Mouse (Mus musculus) embryonic facial prominence, embryonic 14.5 days (tissue): Measurements from ENCODE around the gene Abhd14b. TPM values are rescaled to one million over a fixed set of nuclear protein-coding genes. Genes with fewer than 3 reads are reported as not detected.

ENCODE experiments used
- ATAC-seq: fragments of 200-750 bp; cut with Nextera tagmentation; 2 replicates; pipeline ENCODE4 v1.8.0; 2017; ENCODE audit warnings: low read depth, moderate number of reproducible peaks, moderate TSS enrichment
- DNase-seq: peaks from one replicate; pipeline ENCODE4 v3.0.0-alpha.2; 2015; ENCODE audit warnings: low spot score
- H3K27ac ChIP-seq: fragments of 300-500 bp; sonication (generic); replicated peaks from 2 replicates; pipeline ENCODE4 v1.5.1; 2014; ENCODE audit warnings: low read depth, mild to moderate bottlenecking, low read length, moderate library complexity
- H3K27me3 ChIP-seq: fragments of 300-500 bp; sonication (generic); replicated peaks from 2 replicates; pipeline ENCODE4 v1.6.1; 2014; ENCODE audit warnings: low read length; ENCODE audit not compliant: control insufficient read depth, insufficient read depth
- H3K36me3 ChIP-seq: fragments of 300-500 bp; sonication (generic); 2 replicates; pipeline ENCODE4 v1.6.1; 2014; ENCODE audit warnings: low read length, mixed read lengths; ENCODE audit not compliant: control insufficient read depth, insufficient read depth
- H3K4me1 ChIP-seq: fragments of 300-500 bp; sonication (generic); 2 replicates; pipeline ENCODE4 v1.6.1; 2014; ENCODE audit warnings: antibody characterized with exemption, low read length; ENCODE audit not compliant: control insufficient read depth, insufficient read depth
- H3K4me2 ChIP-seq: fragments of 300-500 bp; sonication (generic); 2 replicates; pipeline ENCODE4 v1.6.1; 2014; ENCODE audit warnings: low read depth, mild to moderate bottlenecking, low read length, moderate library complexity, mixed read lengths
- H3K4me3 ChIP-seq: fragments of 300-500 bp; sonication (generic); 2 replicates; pipeline ENCODE4 v1.5.1; 2014; ENCODE audit warnings: low read depth, mild to moderate bottlenecking, low read length
- H3K9ac ChIP-seq: fragments of 300-500 bp; sonication (generic); 2 replicates; pipeline ENCODE4 v1.6.1; 2014; ENCODE audit warnings: low read depth, mild to moderate bottlenecking, low read length, moderate library complexity, mixed read lengths
- H3K9me3 ChIP-seq: fragments of 300-500 bp; sonication (generic); 2 replicates; pipeline ENCODE4 v1.6.1; 2016; ENCODE audit warnings: low read length; ENCODE audit not compliant: control insufficient read depth
- WGBS: fragments of 180-500 bp; shearing (Covaris S2); extraction: QIAGEN DNeasy Blood & Tissue Kit; methylation state at CpG from one replicate; pipeline ENCODE4 v1.1.7; 2014; 5-methylcytosine and 5-hydroxymethylcytosine counted together
- polyA plus RNA-seq: library from polyadenylated mRNA; unstranded; fragments of >200 nt; fragmentation: Nextera tagmentation; extraction: Ambion mirVana; gene quantifications from 2 replicates; pipeline ENCODE4 v1.2.1, GENCODE M21; 2014

Gene Abhd14b
- polyA plus RNA-seq, 1 experiment from 2014 or later = 21.5 TPM

DNA sequence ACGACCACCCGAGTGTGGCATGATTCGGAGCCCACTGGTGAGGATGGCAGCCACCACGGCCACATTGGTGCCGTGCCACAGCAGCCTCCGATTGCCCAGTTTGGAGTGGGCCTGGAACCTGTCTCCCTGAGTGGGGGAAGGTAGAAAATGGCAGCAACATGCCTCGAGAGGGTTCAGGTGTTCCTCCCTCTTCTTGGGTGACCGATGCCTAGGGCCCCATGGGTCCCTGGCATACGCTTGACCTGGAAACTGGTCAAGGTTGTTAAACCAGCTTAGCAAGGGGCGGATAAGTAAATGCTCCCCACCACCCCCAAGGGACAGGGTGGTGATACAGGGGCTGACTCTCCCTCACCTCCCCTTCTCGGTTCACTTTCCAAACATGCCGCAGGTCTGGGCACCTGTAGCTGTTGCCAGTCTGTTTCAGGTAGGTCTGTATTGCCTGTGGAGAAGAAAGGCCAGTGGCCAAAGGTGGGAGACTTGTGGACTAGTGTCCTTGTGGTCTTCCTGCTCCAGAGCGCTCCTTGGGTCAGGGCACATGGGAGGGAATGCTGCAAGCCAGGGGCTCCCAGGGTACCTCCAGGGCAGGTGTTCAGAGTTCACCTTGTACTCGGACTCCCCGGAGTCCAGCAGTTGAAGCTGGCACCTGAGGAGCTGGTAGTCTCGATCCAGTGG lies 26.0 kb downstream of the Abhd14b start:
- Histone ChIP-seq H3K4me3 (no peak overlapping the region), H3K4me1 (peaks cover 9% of the 10 kb centered on the region), H3K4me2 (no peak overlapping the region), H3K9ac (no peak overlapping the region), H3K27ac (no peak overlapping the region), H3K9me3 (no peaks in the 10 kb centered on the region), H3K36me3 (no peaks in the 10 kb centered on the region), H3K27me3 (no peaks in the 10 kb centered on the region)
- ATAC-seq (no peak), DNase-seq (no peak)
- WGBS = 88% methylated on average over 15 of the region's 16 CpGs

DNA sequence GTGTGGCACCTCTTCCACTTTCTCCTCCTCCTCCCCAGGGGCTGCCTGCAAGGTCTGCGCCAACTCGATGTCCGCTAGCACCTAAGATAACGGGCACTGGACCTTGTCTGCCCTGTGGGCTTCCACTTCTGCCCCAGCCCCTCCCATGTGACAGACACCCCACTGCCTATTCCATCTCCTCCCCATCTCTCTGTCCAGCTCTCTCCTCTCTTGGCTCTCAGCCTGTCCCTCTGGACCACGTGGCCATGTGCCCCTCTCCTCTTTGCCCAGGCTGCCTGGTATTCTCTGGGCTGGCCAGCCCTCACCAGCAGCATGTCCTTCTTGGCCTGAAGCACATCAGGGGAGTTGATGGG lies 26.5 kb downstream of the Abhd14b start:
- ATAC-seq (no peak), DNase-seq (no peak)
- WGBS = 78% methylated on average over 5 of the region's 5 CpGs
- H3K9me3 ChIP-seq = no peaks in the 10 kb centered on the region
- no peak overlapping the region for H3K4me2 ChIP-seq
- no peak overlapping the region for H3K9ac ChIP-seq
- peaks cover 10% of the 10 kb centered on the region for H3K4me1 ChIP-seq
- no peaks in the 10 kb centered on the region for H3K36me3 ChIP-seq
- H3K27me3 ChIP-seq = no peaks in the 10 kb centered on the region
- H3K27ac ChIP-seq = no peak overlapping the region
- H3K4me3 ChIP-seq = no peak overlapping the region

DNA sequence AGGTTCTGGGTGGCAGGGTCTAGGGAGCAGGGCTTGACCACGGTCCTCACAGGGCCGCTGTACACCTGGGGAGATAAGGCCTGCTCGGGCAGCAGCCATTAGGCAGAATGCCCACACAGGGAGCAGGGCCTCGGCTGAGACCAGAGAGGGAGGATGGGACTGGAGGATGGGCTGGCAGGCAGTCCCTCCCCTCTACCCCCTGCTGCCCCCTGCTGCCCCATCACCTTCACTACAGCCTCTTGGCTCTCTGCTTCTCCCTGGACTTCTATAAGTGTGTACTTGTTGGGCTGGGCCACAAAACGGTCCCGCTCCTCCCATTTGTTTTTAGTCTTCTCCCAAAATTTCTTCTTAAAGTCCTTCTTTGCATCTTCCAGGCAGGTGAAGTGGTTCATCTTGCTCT lies 27.2 kb downstream of the Abhd14b start:
- Histone ChIP-seq H3K4me2 (peak overlapping the region; percentile 26), H3K9ac (peak overlapping the region; percentile 34; the same call in 1 of the 2 replicates), H3K9me3 (no peaks in the 10 kb centered on the region), H3K4me1 (peaks cover 10% of the 10 kb centered on the region), H3K36me3 (0 out of 2 replicates have a peak, but pooled peaks cover 2% of the 10 kb centered on the region), H3K27me3 (no peaks in the 10 kb centered on the region), H3K4me3 (no peak overlapping the region), H3K27ac (no peak overlapping the region)
- WGBS = 2% methylated on average over 6 of the region's 6 CpGs
- peak; percentile 60 for DNase-seq
- ATAC-seq = 0 out of 2 replicates have a peak, but pooled peaks have one; percentile 5

DNA sequence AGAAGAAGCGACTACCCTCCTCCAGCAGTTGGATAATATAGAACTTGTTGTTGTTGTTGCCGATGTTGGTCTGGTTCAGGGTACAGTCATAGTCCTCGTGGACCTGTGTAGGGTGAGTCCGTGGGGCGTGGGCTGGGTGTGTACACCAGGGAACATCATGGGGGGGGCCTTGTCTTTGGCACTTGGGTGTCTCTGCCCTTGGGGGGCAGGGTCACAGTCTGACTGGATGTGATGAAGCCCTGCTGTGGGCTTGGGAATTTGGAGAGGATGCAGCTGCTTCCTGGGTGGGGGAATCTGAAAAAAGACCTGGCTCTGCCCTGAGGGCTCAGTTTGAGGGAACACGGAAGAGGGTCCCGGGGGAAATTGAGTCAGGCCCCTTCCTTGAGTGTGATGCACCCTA lies 27.8 kb downstream of the Abhd14b start:
- H3K4me3 ChIP-seq = no peak overlapping the region
- ATAC-seq (no peak), DNase-seq (no peak)
- no peaks in the 10 kb centered on the region for H3K9me3 ChIP-seq
- H3K4me2 ChIP-seq = no peak overlapping the region; the same call in 1 of the 2 replicates
- no peak overlapping the region for H3K27ac ChIP-seq
- H3K36me3 ChIP-seq = 0 out of 2 replicates have a peak, but pooled peaks cover 8% of the 10 kb centered on the region
- 0 out of 2 replicates have a peak overlapping the region, but pooled peaks have one; percentile 25 for H3K9ac ChIP-seq
- WGBS = 63% methylated on average over 7 of the region's 7 CpGs
- peaks cover 10% of the 10 kb centered on the region for H3K4me1 ChIP-seq
- H3K27me3 ChIP-seq = no peaks in the 10 kb centered on the region

DNA sequence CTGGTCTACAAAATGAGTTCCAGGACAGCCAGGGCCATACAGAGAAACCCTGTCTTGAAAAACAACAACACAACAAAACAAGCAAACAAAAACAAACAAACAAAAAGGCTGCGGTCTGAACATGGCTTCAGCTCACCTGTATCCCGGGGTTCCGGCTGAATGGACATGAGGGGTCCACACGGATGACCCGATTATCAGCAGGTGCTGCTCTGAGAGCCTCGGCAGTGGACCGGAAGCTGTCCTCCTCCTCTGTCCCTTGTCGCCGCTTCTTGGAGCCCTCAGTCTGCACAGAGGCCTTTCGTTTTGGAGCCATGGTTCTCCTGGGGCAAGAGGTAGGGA lies 28.4 kb downstream of the Abhd14b start, which contains the start of gene Rrp9:
Gene Rrp9 (plus strand): TSS at position 301 of the 339 bp plus-strand sequence.
- peak within 1 kb of the TSS; percentile 76 for H3K27ac ChIP-seq
- DNase-seq = no peak
- WGBS = 86% methylated on average over 10 of the region's 10 CpGs
- no peak for ATAC-seq
- H3K4me2 ChIP-seq = peak within 1 kb of the TSS; percentile 92
- H3K27me3 ChIP-seq = no peaks in the 10 kb centered on the region
- H3K9me3 ChIP-seq = no peaks in the 10 kb centered on the region
- H3K9ac ChIP-seq = peak within 1 kb of the TSS; percentile 39
- peak within 1 kb of the TSS; percentile 74 for H3K4me3 ChIP-seq
- peaks cover 10% of the 10 kb centered on the region for H3K4me1 ChIP-seq
- 0 out of 2 replicates have a peak, but pooled peaks cover 10% of the 10 kb centered on the region for H3K36me3 ChIP-seq

DNA sequence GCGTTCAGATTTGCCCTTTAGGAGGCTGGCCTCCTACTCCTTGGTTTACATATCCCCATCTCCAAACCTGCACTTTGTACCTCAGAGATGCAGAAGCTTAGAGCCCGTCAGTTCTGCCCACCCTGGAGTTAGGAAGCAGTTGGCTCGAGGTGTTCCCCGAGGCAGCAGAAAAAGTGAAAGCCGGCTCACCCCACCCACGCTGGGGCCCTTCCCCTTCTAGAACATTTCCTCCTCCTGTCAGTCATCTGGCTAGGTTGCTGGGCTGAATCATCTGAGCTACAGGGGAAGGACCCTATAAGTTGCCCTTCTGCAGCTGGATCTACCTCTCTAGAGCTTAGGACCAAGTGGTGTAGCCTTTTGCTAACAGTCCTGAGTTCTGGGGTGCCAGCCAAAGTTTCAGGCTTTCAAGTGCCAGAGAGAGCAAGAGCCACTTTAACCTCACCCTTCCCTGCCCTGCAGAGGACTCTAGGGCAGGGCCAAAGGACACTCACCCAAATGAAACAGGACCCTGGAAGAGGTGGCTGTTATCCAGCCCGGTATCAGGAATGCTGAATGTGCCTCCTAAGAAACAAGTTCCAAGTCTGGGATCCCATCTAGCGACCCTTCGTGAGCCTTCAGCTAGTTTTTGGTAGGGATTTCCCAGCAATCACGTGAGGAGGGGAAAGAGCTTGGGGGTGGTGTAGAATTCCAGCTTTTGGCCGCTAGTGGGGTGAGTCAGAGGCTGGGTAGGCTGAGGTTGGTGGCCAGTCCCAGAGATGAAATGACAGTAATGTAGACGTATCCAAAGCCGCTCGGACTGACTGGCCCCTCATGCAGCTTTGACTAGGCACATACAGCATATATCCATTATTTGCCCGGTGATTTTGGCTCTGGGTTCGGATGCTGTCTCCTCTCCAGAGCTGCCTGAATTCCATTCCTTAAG lies 29.0 kb downstream of the Abhd14b start:
- Histone ChIP-seq H3K36me3 (0 out of 2 replicates have a peak, but pooled peaks cover 16% of the 10 kb centered on the region), H3K4me2 (peak overlapping the region; percentile 92), H3K4me3 (peak overlapping the region; percentile 74), H3K9ac (peak overlapping the region; percentile 39), H3K27me3 (no peaks in the 10 kb centered on the region), H3K27ac (peak overlapping the region; percentile 76), H3K9me3 (no peaks in the 10 kb centered on the region), H3K4me1 (peaks cover 10% of the 10 kb centered on the region)
- ATAC-seq (peak; percentile 42), DNase-seq (peak; percentile 77)
- WGBS = 21% methylated on average over 16 of the region's 16 CpGs

DNA sequence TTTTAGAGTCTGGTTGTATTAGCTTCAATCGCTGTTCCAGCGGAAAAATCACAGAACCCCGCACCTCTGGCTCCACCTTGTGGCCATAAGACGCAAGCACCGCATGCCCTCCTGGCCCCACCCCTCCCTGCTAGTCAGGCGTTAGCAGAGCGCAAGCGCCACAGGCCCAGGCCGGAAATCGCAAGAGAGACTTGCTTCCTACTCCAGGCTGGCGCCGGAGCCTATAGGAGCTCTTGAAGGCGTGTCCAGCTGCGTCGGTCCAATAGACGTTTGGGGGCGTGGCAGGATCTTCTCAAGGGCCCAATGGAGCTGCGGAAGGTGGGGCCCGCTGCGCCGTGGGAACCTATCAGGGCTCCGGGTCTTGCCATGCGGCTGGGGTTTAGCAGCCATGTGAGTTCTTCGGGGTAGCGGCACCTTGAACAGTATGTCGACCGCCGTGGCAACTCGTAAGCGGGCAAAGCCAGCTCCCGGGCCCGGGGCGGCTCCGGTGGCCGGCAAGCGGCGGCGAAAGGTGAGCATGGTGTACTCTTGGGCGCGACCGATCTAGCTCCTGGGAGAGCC lies 29.7 kb downstream of the Abhd14b start, which contains the start of gene Parp3:
Gene Parp3 (minus strand): TSS at position 26 of the 561 bp plus-strand sequence.
- Histone ChIP-seq H3K27ac (peak within 1 kb of the TSS; percentile 76), H3K27me3 (no peaks in the 10 kb centered on the region), H3K4me2 (peak within 1 kb of the TSS; percentile 92), H3K36me3 (peaks cover 23% of the 10 kb centered on the region; the same call in 1 of the 2 replicates), H3K4me1 (peaks cover 8% of the 10 kb centered on the region), H3K4me3 (peak within 1 kb of the TSS; percentile 74), H3K9me3 (no peaks in the 10 kb centered on the region), H3K9ac (peak within 1 kb of the TSS; percentile 72)
- ATAC-seq (peak; percentile 98), DNase-seq (peak; percentile 100)
- under 1% methylated on average over 38 of the region's 41 CpGs for WGBS

DNA sequence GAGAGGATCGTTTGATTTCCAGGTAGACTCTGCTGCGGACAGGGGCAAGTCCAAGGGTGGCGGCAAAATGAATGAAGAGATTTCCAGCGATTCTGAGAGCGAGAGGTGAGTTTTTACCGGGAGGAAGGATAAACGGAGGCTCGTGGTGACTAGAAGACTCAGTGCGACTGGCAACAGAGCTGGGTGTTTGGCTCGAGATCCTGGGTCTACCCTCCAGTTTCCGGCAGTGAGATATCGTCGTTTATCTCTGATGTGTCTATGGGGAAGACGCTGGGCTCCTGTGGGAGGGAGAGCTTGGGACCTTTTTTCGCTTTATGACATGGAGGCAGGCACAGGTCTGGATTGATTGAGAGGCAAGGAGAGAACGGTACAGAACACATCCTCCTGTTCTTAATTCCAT lies 30.4 kb downstream of the Abhd14b start:
- DNase-seq (no peak), ATAC-seq (no peak)
- no peak overlapping the region for H3K27ac ChIP-seq
- peak overlapping the region; percentile 92 for H3K4me2 ChIP-seq
- H3K27me3 ChIP-seq = no peaks in the 10 kb centered on the region
- peak overlapping the region; percentile 72 for H3K9ac ChIP-seq
- H3K4me1 ChIP-seq = peaks cover 5% of the 10 kb centered on the region
- H3K4me3 ChIP-seq = peak overlapping the region; percentile 74
- H3K36me3 ChIP-seq = peaks cover 26% of the 10 kb centered on the region
- no peaks in the 10 kb centered on the region for H3K9me3 ChIP-seq
- 3% methylated on average over 16 of the region's 16 CpGs for WGBS
